Mouse (Mus musculus): ENCODE measurements around the gene Nudt9.

GRCm38 (mm10) chr5:104052956-104053355 lies 6.8 kb downstream of the Nudt9 start:
- TF ChIP-seq POLR2A (IDR thresholded peaks at IDR 0.05; ENCODE audit: low read depth, low read length) (no peak), CTCF (IDR thresholded peaks at IDR 0.05; ENCODE audit: extremely low read depth, insufficient read length, insufficient replicate concordance, low read depth, low read length) (peak; percentile 43; the same call in 1 of the 2 replicates)
